Mouse (Mus musculus): ENCODE results near the gene Ocln.

Ocln gene

DNA sequence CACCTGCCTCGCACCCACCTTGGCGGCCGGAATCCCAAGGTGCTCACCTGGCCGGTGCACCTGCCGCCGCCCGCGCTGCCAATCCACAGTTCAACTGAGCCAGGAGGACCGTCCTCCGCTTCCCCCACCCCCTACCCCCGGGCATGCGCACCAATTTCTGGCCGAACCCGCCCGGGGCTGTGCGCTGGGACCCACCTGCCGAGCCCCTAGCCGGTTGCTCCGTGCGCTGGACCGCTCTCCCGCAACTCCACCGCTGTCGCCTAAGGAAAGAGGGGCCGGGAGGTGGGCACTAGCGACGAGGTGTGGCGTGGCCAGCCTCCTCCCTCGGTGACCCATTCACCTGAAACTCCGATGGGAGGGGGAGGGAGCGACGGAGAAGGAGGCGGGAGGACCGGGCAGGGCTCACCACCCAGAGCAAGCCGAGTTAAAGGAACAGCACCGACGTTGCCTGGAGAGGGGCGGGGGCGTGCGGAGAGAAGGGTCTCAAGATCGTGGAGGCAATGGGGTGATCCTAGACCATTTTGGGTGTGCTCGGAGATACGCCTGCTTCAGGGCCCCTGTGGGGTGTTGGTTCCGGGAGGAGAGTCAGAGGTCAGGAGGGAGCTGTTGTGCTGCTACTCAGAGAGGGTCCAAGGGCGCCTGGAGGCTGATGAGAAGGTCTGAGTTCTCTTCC, at the start of gene Ocln:
Gene Ocln, minus strand, starts transcription at position 350 of the 673 bp plus-strand sequence.
- DNase-seq (ENCODE audit: low read depth, low spot score): no peak

DNA sequence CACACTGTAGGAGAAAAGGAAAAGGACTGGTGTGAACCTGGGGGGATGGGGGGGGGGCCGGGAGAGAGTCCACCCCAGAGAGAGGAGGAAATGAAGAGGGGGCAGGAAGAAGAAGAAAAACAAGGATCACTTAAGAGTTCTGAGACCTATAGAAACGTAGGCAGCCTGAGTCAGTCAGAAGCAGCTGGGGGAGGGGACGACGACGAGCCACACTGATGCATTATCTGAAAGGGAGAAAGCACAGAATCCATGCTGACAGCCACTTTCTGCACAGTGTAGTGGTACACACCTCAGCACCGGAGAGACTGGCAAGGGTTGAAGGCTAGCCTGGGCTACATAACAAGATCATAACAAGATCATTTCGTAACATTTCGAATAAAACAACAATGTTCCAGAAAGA, 48.5 kb upstream of the Ocln start:
- DNase-seq (ENCODE audit: low read depth, low spot score): no peak

DNA sequence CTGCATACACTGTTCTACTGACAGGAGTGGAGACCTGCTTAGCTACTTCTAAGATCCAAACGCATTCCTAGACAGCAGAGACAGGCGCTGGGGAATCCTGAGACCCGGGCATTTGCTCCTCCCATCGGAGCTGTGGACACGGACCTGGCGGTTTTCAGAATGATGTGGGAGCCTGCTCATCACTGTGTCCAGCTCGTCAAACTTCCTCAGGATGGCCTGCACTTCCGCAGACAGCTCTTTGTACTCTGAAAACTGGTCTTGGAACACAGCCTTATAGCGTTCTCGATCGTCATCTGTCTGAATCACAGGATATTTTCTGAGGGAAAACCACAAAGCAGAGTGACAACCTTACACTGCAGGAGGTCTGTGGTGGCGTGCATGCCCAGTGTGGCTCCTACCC, 47.8 kb upstream of the Ocln start:
- DNase-seq (ENCODE audit: low read depth, low spot score): no peak

DNA sequence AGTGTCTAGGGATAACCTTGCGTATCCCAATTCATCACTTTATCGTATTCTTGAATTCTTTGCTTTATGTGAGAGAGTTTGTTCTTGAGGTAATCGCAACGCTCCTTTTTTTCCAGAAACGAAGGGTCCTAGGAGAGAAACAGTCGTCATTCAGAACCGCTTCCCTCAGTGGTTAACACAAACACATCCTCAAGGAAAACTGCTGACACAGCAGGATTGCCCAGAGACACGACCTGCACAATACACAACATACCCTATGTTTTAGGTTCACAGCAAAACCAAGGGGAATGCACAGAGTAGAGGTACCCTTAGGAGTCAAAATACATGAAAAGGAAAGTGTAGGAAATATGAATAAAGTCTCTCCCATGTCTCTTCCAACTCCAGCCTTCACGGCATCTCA, 44.8 kb upstream of the Ocln start:
- DNase-seq (ENCODE audit: low read depth, low spot score): no peak

DNA sequence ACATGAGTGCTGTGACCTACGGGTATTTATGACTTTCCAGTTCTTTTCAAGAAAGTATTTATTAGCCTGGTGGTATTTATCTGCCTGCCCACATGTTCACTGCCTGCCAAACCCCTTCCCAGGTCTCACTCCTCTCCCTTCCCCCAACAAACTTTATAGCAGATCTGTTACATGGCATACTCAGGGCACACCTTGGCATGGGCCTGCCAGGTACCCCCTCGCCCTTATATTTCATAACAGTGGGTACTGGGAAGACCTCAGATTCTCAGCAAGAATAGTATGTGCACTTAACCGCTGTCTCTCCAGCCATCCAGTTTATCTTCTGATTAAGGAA, 43.0 kb upstream of the Ocln start:
- DNase-seq (ENCODE audit: low read depth, low spot score): no peak

DNA sequence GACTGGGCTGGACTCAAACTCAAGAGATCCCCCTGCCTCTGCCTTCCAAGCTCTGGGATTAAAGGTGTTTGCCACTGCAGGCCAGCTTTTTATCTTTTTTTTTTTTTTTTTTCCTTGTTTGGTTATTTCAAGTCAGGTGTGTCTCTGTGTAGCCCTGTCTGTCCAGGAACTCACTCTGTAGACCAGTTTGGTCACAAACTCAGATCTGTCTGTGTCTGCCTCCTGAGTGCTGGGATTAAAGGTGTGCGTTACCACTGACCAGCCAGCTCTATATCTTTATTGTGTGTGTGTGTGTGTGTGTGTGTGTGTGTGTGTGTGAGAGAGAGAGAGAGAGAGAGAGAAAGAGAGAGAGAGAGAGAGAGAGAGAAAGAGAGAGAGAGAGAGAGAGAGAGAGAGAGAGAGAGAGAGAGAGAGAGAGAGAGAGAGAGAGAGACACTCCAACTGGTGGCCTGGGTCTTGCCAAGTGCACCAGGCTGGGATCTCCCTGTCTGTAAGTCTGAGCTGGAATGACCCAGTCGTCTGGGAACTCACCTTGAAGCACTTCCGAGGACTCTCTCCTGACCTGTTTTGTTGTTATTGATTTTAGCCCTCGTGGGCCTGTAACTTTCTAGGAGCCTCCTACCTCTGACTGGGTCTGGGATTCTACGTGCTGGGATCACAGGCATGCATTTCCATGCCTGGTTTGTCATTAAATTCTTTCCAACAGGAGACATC, 42.5 kb upstream of the Ocln start:
- DNase-seq (ENCODE audit: low read depth, low spot score): no peak

DNA sequence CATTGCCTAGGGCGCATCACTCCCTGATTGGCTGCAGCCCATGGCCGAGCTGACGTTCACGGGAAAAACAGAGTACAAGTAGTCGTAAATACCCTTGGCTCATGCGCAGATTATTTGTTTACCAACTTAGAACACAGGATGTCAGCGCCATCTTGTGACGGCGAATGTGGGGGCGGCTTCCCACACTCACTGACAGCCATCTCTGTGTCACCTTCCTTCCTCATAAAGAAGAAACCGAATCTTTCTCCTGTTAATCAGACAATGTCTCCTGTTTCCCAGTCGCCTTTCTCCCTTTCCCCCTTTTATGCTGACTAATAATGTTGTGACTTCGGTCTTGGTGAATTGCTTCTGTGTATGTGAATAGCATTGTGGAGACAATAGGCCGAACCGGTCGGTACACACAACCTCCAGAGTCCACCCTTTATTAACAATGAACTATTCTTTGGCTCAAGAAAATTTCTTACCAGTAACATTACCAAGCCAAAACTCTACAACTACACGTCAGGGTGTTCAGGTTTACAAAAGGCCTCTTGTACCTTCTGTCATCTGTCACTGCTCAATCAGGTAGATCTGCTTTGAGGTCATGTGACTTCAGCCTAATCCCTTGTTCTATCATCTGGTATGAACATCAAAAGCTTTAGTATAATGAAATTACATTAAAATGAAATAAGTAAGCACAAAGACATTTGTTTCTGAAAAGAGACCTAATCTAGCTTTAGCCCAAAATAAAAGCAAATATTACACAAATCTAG, 41.7 kb upstream of the Ocln start:
- peak; percentile 6 for DNase-seq (ENCODE audit: low read depth, low spot score)

DNA sequence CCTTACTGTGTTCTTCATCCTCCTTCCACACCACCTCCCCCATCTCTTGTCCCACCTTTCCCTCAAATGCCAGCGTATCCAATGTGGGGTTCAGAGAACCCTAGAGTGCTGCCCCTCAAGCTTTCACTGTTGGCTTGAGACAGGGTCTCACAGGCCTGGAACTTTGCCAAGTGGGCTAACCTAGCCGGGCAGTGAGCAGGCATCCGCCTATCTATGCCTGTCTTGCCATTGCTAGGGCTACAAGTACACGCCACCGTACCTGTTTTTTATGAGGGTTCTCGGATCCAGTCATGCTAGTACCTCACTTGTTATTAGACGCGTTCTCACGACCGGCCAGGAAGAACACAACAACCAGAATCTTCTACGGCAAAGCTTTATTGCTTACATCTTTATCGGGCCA, 36.1 kb upstream of the Ocln start:
- no peak for DNase-seq (ENCODE audit: low read depth, low spot score)

DNA sequence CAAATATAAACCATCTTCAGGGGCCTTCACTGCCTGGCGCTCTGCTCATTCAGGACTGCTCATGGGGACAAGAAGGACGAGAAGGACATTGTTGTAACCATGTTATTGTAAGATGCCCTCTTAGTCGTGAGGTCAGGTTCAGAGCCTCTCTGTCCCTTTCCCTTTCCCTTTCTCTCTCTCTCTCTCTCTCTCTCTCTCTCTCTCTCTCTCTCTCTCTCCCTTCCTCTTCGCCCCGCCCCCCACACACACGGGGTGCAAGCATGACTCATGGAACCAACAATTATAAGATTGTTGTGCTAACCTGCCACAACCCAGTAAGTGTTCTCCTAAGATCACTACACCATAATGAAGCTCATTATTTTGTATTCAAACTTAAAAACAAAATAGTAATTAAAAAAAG, 29.6 kb upstream of the Ocln start:
- no peak for DNase-seq (ENCODE audit: low read depth, low spot score)

DNA sequence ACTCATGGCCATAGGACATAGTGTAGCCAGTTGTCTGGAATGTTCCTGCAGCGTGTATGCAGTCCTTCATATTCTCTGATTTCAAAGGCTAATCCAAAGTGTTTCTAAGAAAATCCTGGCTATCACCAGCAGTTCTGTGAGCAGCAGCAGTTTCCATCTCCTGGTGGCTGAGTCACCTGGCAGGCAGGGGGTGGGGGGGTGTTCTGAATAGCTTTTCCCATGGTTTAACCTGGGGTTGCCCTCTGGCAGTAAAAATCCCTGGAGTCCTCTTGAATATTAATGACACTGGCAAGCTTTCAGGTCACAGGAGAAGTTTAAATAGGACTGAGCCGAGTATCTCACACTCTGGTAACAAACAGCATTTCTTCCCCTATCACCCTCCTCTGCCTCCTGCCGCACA, 29.2 kb upstream of the Ocln start:
- no peak for DNase-seq (ENCODE audit: low read depth, low spot score)

DNA sequence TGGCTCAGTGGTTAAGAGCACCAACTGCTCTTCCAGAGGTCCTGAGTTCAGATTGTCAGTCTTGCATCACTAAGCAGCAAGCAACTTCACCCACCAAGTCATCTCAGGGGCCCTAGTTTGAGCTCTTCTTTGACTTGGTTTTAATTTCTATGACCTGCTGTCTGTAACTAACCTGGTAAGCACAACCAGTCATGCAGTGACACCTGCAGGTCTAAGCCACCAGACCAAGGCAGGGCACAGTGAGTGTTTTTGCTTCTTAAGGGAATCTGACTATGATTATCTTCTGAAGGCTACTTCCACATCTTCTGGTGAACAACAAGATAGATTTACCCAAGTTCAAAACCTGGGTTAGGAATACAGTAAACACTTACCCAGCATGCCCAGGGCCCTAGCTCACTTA, 27.4 kb upstream of the Ocln start:
- no peak for DNase-seq (ENCODE audit: low read depth, low spot score)

DNA sequence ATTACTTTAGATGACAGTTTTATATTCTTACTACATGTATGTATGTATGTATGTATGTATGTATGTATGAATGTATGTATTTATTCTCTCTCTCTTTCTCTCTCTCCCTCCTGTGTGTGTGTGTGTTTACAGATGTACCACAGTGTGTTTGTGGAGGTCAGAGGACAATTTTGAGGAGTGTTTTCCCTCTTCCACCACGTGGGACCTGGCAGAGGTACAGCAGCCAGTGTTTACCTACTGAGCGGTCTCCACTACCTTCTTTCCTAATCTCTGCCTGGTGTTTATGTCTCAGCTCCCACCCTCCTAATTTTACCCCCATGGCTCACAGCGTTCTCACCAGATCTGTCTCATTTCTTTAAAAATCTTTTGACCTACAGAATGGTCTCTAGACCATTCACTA, 26.7 kb upstream of the Ocln start:
- no peak for DNase-seq (ENCODE audit: low read depth, low spot score)

DNA sequence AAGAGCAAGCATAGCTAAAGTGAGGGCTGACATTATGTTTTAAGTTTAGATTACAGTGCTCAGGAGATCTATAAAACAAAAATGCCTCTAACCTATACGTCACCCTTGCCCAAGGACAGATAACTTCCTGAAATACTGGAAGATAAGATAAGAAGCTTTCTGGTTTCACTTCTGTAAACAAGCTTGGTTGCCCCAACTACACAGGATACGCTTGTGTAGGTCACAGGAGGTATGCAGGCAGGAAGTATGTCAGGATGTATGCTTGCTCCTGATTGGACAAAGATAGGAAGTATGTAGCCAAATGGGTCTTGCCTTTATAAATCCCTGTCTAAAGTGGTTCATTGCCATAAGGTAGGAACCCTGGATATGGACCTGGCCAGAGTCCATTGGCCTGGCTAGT, 23.4 kb upstream of the Ocln start:
- no peak for DNase-seq (ENCODE audit: low read depth, low spot score)

DNA sequence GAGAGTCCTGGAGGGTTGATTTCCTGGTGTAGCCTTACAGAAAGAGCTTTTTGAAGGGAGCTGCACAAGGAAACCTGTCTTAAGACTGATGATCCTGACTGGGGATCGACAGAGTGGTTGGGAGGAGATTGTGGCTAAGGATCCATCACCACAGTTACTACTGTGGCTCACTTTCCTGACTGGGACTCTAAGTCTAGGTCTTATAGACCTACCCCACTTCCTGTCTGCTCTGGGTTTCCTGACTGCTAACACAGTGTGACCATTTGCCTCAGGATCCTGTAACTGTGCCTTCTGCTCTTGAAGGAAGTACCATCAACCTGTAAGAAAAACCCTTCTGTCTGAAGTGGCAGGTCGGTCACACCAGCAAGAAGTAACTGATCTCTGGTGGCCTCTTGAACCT, 18.2 kb upstream of the Ocln start:
- no peak for DNase-seq (ENCODE audit: low read depth, low spot score)

DNA sequence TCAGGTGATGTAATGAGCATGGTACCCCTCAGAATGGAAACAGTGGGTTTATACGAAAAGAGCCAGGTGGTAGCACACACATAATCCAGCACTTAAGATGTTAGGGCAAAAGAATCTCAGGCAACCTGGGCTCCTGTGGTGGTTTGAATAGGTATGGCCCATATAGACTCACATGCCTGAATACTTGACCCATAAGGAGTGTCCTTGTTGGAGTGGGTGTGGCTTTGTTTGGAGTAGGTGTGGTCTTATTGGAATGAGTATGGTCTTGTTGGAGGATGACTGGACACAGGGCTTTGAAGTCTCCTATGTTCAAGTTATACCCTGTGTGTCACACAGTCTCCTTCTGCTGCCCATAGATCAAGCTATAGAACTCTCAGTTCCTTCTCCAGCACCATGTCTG, 15.8 kb upstream of the Ocln start:
- DNase-seq (ENCODE audit: low read depth, low spot score): no peak

DNA sequence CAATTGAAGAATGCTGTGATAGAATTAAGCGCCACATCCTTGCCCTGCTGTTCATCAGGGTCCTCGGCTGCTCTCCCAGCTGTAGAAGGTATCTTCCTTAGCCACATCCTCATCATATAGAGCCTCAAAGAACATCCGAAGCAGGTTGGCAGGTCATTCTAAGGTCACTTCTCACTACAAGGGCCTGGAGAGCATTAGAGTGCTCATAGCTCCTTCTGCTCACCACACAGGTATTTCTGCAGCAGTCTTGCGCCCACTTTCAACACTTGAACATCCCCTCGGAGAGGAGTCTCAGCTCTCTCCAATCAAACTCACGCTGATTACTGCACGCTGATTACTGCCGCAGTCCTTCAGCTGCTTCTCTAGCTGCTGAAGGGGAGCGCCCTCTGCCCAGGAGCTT, 6.9 kb upstream of the Ocln start:
- DNase-seq (ENCODE audit: low read depth, low spot score): no peak

DNA sequence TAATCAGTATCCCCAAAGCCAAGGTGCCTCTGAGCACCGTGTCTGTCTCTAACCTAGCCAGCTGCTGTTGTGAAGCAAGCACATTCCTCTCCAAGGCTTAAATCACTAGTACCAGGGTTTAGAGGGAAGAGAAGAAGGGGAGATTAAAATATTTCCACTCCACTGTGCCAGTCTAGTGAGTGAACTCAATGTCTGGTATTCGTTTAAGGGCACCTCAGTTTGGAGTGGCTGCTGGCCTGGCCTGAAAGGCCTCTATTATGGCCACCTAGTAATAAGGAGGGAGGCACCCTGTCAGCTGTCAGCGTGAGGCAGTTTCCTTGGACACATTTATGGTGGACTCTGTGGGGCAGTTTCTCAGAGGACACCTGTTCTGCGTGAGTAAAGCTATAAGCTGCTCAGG, 4.5 kb upstream of the Ocln start:
- DNase-seq (ENCODE audit: low read depth, low spot score): no peak

DNA sequence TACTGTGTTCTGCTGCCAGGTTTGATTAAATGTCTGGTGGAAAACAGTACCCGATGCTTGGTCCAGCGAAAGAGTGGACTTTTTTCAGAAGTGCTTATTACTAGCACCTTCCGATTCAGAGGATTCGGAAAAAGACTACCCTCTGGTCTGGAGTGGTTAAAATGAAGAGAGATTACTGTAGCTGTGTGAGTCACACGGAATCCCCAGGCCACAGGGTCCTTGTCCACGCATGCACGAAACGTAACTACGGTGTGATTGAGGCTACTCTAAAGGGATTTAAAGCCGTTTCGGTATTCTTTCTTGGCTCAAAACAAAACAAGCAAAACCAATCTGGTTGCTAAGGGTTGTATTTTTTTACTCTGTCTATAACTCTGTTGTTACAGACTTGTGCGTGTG, 522 bp upstream of the Ocln start:
- no peak for DNase-seq (ENCODE audit: low read depth, low spot score)

DNA sequence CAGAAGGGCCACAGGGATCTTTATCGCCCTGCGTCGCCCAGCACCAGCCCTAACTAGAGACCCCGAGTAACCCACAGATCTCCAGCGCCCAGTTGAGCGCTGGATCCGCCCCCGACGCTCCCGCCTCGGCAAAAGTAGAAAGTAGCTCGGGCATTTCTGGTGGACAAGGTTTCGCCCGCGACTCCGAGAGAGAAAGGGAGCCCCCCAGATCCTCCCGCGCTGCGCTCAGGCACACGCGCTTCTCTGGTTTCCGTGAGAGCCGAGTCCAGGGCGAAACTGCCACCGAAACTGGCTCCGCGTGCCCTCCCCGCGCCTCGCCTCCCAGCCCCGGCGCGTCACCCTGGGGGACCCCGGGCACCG, 529 bp downstream of the Ocln start:
- no peak for DNase-seq (ENCODE audit: low read depth, low spot score)

DNA sequence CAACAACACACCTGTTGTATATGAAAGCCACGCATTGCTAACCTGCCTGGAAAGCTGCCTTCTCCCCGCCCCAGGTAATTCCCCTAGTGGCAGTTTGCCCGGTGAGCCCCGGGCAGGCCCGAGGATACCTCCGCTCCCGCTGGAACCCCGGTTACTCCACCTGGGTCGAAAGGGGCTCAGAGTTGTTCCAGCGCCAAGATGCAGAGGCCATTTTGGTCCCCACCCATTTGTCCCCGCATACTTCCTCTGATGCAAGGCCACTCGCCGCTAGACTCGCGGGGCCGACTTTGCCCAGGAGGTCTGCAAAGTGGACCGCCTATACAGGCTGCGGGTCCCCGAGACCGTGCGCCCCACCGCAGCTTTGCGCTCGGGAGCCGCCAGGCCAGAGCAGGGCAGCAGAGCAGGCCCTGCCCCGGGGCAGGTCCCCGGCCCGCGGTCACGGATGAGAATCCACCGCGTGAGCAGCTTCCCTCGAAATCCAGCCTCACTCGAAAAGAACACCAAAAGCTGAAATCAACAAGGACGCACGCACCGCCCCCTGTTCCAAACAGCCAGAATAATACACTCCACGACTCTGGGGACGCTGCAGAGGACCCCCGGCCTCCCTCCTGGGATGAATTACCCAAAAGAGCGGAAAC, 1.0 kb downstream of the Ocln start:
- DNase-seq (ENCODE audit: low read depth, low spot score): no peak

DNA sequence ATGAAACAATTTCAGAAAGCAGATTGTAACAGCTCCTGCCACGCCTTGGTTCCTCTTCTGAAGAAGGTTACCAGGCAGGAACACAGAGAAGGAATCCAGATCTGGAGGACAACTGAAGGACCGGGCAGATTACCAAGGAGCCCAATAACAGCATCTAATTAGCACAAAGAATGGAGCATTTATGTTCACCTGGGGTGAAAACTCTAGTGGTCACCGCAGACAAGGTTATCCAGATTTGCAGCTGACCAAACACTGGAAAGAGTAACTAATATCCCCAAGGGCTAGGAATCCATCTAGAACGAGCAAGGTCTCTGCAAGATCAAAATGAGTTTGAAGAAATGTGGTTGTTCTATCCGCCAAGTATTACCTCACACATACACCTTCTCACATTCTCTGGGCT, 5.2 kb downstream of the Ocln start:
- no peak for DNase-seq (ENCODE audit: low read depth, low spot score)

DNA sequence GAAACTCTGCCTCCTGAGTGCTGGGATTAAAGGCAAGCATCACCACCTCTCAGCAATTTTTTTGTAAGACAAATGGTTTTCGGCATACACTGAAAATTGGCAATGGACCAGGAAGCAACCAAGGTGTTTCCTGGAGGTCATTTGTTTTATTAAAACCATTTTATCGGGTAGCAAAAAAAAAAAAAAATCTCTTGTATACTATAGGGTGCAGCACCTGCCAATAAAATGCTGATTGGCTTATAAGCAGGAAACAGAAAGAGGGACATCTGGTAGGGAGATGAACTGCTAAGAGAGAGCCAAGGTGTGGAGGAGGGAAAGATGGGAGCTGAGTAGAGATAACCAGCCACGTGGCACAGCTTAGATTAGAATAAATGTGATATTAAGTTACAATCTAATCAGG, 7.0 kb downstream of the Ocln start:
- no peak for DNase-seq (ENCODE audit: low read depth, low spot score)

DNA sequence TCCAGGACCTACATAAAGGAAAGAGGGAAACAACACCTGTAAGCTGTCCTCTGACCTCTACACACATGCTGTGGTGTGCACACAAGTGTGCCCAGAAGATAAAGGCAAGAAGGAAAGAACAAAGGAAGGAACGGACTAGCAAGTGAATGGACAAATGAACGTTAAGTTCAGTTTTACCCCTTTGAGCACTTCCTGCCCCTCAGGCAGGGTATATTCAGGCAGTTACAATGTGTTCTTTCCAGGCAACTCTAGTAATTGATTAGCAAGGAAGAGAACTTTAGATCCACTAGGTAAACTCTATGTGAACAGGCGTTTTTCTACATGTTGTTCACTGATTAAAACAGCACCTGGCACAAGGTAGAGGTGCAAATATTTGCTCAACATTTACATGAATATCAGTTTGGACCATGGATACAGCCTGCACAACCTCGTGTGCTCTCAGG, 8.3 kb downstream of the Ocln start:
- DNase-seq (ENCODE audit: low read depth, low spot score): no peak

Measured in brain, embryonic 18.5 days (tissue).